Mouse (Mus musculus) C2C12 (cell line): Measurements from ENCODE around the gene Papss2. TPM values are rescaled to one million over a fixed set of nuclear protein-coding genes. Genes with fewer than 3 reads are reported as not detected.
A peak's percentile ranks its signal among the peaks of the same experiment; 100 is the strongest.
"Not testable (repeated sequence)": the region's sequence is repeated elsewhere in the genome, so short reads cannot be mapped to it uniquely, and the experiment has no call there.

Source experiments
- H3K27me3 ChIP-seq: one replicate; pipeline ENCODE4 v1.6.1; 2011; ENCODE audit not compliant: control insufficient read depth, insufficient read depth, insufficient read length
- H3K36me3 ChIP-seq: one replicate; pipeline ENCODE4 v1.6.1; 2011; ENCODE audit not compliant: control insufficient read depth, insufficient read depth
- H3K4me3 ChIP-seq: one replicate; pipeline ENCODE4 v1.5.1; 2011; ENCODE audit warnings: mild to moderate bottlenecking, control low read depth; ENCODE audit not compliant: poor library complexity, insufficient read depth, severe bottlenecking
- H3K79me2 ChIP-seq: one replicate; pipeline ENCODE4 v1.6.1; 2011; ENCODE audit not compliant: control insufficient read depth, insufficient read depth
- H3K79me3 ChIP-seq: one replicate; pipeline ENCODE4 v1.6.1; 2011; ENCODE audit warnings: low read depth, control low read depth
- H3ac ChIP-seq: one replicate; pipeline ENCODE3; 2011; ENCODE audit warnings: low read depth; ENCODE audit not compliant: control insufficient read depth, insufficient read length
- CEBPB ChIP-seq: IDR thresholded peaks from one replicate; pipeline ENCODE4 v1.6.1; 2011; ENCODE audit warnings: low read depth, mild to moderate bottlenecking, control low read depth, moderate library complexity
- CTCF ChIP-seq: IDR thresholded peaks from one replicate; pipeline ENCODE4 v1.5.1; 2011; ENCODE audit not compliant: control insufficient read depth, insufficient read depth, insufficient read length
- FOSL1 ChIP-seq: IDR thresholded peaks from one replicate; pipeline ENCODE4 v1.8.0; 2011; ENCODE audit warnings: mild to moderate bottlenecking, low read length; ENCODE audit not compliant: poor library complexity, insufficient read depth, severe bottlenecking
- MAX ChIP-seq: IDR thresholded peaks from one replicate; pipeline ENCODE4 v1.6.1; 2011; ENCODE audit warnings: mild to moderate bottlenecking, control low read depth
- MYOD1 ChIP-seq: IDR thresholded peaks from one replicate; pipeline ENCODE4 v1.6.1; 2011; ENCODE audit warnings: low read depth; ENCODE audit not compliant: control insufficient read depth, insufficient read length
- MYOG ChIP-seq: IDR thresholded peaks from one replicate; pipeline ENCODE4 v1.6.1; 2011; ENCODE audit not compliant: control insufficient read depth, insufficient read length; ENCODE audit errors: extremely low read depth
- USF1 ChIP-seq: IDR thresholded peaks from one replicate; pipeline ENCODE4 v1.6.1; 2011; ENCODE audit warnings: low read depth, mild to moderate bottlenecking, control low read depth, moderate library complexity
- polyA plus RNA-seq: library from polyadenylated mRNA; unstranded; fragments of >200 nt; fragmentation: generic; extraction: Trizol; gene quantifications from one replicate; pipeline ENCODE4 v1.2.1, GENCODE M21; 2012; ENCODE audit warnings: missing spikeins

Gene Papss2
- polyA plus RNA-seq, 1 experiment = 0.29 TPM

GRCm38 (mm10) chr19:32653122-32653521, 57.5 kb downstream of the Papss2 start:
- Histone ChIP-seq H3K36me3 (no peaks in the 10 kb centered on the region), H3ac (no peak overlapping the region), H3K27me3 (no peaks in the 10 kb centered on the region), H3K4me3 (no peak overlapping the region), H3K79me2 (no peaks in the 10 kb centered on the region), H3K79me3 (no peaks in the 10 kb centered on the region)
- TF ChIP-seq FOSL1 = no peak
- TF ChIP-seq MYOG = no peak
- TF ChIP-seq MAX = no peak
- TF ChIP-seq MYOD1 = no peak
- no peak for TF ChIP-seq CEBPB
- no peak for TF ChIP-seq USF1
- TF ChIP-seq CTCF = no peak

- Histone ChIP-seq H3K79me2 (no peaks in the 10 kb centered on the region), H3K36me3 (no peaks in the 10 kb centered on the region), H3K4me3 (no peak overlapping the region), H3ac (no peak overlapping the region), H3K79me3 (no peaks in the 10 kb centered on the region), H3K27me3 (no peaks in the 10 kb centered on the region)
- no peak for TF ChIP-seq MAX
- TF ChIP-seq CTCF = no peak
- TF ChIP-seq USF1 = no peak
- no peak for TF ChIP-seq FOSL1
- TF ChIP-seq MYOG = no peak
- TF ChIP-seq CEBPB = no peak
- TF ChIP-seq MYOD1 = no peak
Observed at GRCm38 (mm10) chr19:32653630-32654362, 58.2 kb downstream of the Papss2 start.

GRCm38 (mm10) chr19:32659346-32659745, 63.8 kb downstream of the Papss2 start:
- no peak for TF ChIP-seq FOSL1
- TF ChIP-seq MAX = no peak
- TF ChIP-seq MYOD1 = no peak
- no peak for TF ChIP-seq CEBPB
- TF ChIP-seq MYOG = no peak
- no peak for TF ChIP-seq CTCF
- no peak for TF ChIP-seq USF1
- no peaks in the 10 kb centered on the region for H3K36me3 ChIP-seq
- H3K79me3 ChIP-seq = no peaks in the 10 kb centered on the region
- H3K27me3 ChIP-seq = no peaks in the 10 kb centered on the region
- no peaks in the 10 kb centered on the region for H3K79me2 ChIP-seq
- H3K4me3 ChIP-seq = no peak overlapping the region
- no peak overlapping the region for H3ac ChIP-seq

GRCm38 (mm10) chr19:32662936-32663335, 67.3 kb downstream of the Papss2 start:
- TF ChIP-seq MAX (no peak), USF1 (no peak), CEBPB (peak; percentile 56), MYOD1 (no peak), MYOG (no peak), CTCF (no peak), FOSL1 (no peak)
- no peaks in the 10 kb centered on the region for H3K79me2 ChIP-seq
- H3K27me3 ChIP-seq = no peaks in the 10 kb centered on the region
- H3ac ChIP-seq = no peak overlapping the region
- no peaks in the 10 kb centered on the region for H3K79me3 ChIP-seq
- no peak overlapping the region for H3K4me3 ChIP-seq
- no peaks in the 10 kb centered on the region for H3K36me3 ChIP-seq

- H3K36me3 ChIP-seq = no peaks in the 10 kb centered on the region
- TF ChIP-seq FOSL1 = no peak
- TF ChIP-seq CTCF = no peak
- TF ChIP-seq MYOD1 = no peak
- no peak for TF ChIP-seq MAX
- TF ChIP-seq CEBPB = no peak
Observed at GRCm38 (mm10) chr19:32665243-32665642, 69.7 kb downstream of the Papss2 start.

GRCm38 (mm10) chr19:32667830-32668229, 72.2 kb downstream of the Papss2 start:
- H3K79me2 ChIP-seq, H3K4me3 ChIP-seq, H3ac ChIP-seq, H3K79me3 ChIP-seq, H3K27me3 ChIP-seq: not testable (repeated sequence)
- H3K36me3 ChIP-seq = peaks cover 10% of the 10 kb centered on the region

More at GRCm38 (mm10) chr19:32665243-32665642, 69.7 kb downstream of the Papss2 start:
- no peak overlapping the region for H3ac ChIP-seq
- H3K27me3 ChIP-seq = no peaks in the 10 kb centered on the region
- no peaks in the 10 kb centered on the region for H3K79me3 ChIP-seq
- no peak overlapping the region for H3K4me3 ChIP-seq
- no peaks in the 10 kb centered on the region for H3K79me2 ChIP-seq
